Mouse (Mus musculus): ENCODE measurements around the gene Tfpi. TPM values are rescaled to one million over a fixed set of nuclear protein-coding genes. Genes with fewer than 3 reads are reported as not detected.
"Not testable (repeated sequence)": the region's sequence is repeated elsewhere in the genome, so short reads cannot be mapped to it uniquely, and the experiment has no call there.

Gene Tfpi
- 9.4 and 11.2 TPM in 2 replicates for polyA plus RNA-seq (2016; fragmentation: Nextera tagmentation; extraction: Ambion mirVana)

DNA sequence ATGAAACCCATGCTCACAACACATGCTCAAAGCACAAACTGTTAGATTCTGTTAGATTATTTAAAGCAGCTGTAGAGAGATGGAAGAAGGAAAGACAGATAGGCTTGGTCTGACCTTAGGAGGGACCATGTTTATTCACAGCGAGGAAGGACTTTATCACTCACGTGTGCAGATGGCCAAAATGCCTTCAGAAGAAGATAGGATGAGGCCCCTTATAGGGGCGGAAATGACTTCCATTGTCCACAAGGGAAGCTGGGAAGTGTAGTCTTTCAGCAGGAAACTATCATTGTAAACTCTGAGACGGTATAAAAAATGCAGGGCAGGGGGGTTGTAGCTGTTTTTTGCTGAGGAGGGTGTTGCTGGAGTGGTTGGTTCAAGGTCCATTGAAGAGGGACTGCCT is at the start of gene Tfpi:
TSS of gene Tfpi (minus strand) at position 199 of the 400 bp plus-strand sequence.
- Histone ChIP-seq H3K27me3 (ENCODE audit: poor library complexity, severe bottlenecking) (no peaks in the 10 kb centered on the region), H3K4me1 (peaks cover 30% of the 10 kb centered on the region), H3K27ac (peak within 1 kb of the TSS; percentile 45), H3K36me3 (replicated peaks) (no peaks in the 10 kb centered on the region), H3K9me3 (no peaks in the 10 kb centered on the region), H3K4me3 (peak within 1 kb of the TSS; percentile 26)
- 77% methylated on average over 4 of the region's 4 CpGs for WGBS
- no peak for DNase-seq (ENCODE audit: extremely low spot score, low spot score)

DNA sequence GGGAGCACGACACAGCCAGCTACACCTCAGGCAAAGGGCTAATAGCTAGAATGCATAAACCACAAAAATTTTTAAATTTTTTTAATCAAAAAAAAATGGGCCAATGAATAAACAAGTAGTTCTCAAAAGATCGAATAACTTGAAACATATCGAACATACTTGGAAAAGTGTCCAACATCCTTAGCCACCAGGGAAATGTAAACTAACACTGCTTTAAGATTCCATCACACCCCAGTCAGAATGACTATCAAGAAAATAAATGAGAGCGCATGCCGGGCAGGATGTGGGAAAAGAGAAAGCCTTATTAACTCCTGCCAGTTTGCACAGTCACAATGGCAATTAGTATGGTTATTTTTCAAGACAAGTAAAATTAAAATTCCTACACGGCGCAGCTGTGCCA is 49.6 kb upstream of the Tfpi start:
- no peaks in the 10 kb centered on the region for H3K27me3 ChIP-seq (ENCODE audit: poor library complexity, severe bottlenecking)
- no peaks in the 10 kb centered on the region for H3K4me1 ChIP-seq
- H3K9me3 ChIP-seq = no peaks in the 10 kb centered on the region
- no peaks in the 10 kb centered on the region for H3K36me3 ChIP-seq (replicated peaks)
- no peak overlapping the region for H3K4me3 ChIP-seq
- no peak overlapping the region for H3K27ac ChIP-seq
- DNase-seq (ENCODE audit: extremely low spot score, low spot score) = no peak
- 90% methylated on average over 7 of the region's 7 CpGs for WGBS

DNA sequence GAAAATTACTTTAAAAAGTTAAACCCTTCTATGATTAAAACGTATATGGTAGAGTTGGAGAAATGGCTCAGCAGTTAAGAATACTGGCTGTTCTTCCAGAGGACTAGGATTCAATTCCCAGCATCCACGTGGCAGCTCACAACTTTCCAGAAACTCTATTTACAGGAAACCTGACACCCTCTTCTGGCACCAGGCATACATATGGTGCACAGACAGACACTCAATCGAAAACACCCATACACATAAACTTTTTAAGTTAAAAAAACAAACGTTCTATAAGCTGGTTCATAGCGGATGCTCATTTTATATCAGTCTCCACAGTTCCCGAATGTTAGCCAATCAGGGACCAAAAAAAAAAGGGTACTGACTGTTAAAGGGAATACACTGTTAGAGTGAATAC is 49.2 kb upstream of the Tfpi start:
- no peak overlapping the region for H3K4me3 ChIP-seq
- WGBS = 78% methylated on average over 6 of the region's 6 CpGs

DNA sequence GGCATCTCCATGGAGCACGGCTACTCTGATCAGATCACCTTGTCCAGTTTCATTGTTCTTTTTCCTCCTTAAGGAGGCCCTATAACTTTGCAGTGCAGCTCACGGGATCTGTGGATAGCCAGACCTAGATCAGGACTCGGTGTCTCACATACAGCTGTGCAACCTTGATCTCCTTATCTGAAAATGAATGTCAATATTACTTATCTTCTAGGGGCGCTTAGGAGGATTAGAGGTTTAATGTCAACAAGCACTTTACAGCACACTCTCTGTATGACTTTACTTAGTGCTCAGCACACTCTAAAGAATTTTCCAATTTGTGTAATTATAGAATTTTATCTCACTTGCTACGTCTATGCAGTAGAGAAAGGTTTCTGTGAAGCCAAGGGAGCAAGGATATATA is 48.5 kb upstream of the Tfpi start:
- H3K36me3 ChIP-seq (replicated peaks) = no peaks in the 10 kb centered on the region
- H3K4me3 ChIP-seq = no peak overlapping the region
- H3K27ac ChIP-seq = no peak overlapping the region
- 84% methylated on average over 5 of the region's 5 CpGs for WGBS
- no peaks in the 10 kb centered on the region for H3K9me3 ChIP-seq
- H3K27me3 ChIP-seq (ENCODE audit: poor library complexity, severe bottlenecking) = no peaks in the 10 kb centered on the region
- H3K4me1 ChIP-seq = no peaks in the 10 kb centered on the region
- DNase-seq (ENCODE audit: extremely low spot score, low spot score) = no peak

More for the DNA sequence above, 49.2 kb upstream of the Tfpi start:
- no peaks in the 10 kb centered on the region for H3K36me3 ChIP-seq (replicated peaks)
- H3K27me3 ChIP-seq (ENCODE audit: poor library complexity, severe bottlenecking) = no peaks in the 10 kb centered on the region
- H3K9me3 ChIP-seq = no peaks in the 10 kb centered on the region
- H3K4me1 ChIP-seq = no peaks in the 10 kb centered on the region
- no peak for DNase-seq (ENCODE audit: extremely low spot score, low spot score)
- H3K27ac ChIP-seq = no peak overlapping the region

DNA sequence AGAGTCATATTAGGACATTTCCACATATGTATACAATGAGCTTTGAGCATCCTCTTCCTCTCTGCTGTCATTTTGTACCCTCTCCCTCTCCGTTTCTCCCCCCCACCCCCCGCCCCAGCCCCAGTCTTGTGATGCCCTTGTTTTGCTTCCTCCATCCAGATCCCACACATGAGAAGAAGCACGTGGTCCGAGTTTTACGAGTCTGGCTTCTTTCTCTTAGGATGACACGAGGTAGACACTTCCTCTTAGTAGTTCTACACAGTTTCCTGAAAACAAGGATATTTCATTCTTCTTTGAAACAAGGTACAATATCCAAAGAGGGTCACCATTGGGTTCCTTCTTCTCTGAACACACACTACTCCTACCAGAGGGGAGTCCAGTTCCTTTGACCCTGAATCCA is 47.4 kb upstream of the Tfpi start:
- no peak for DNase-seq (ENCODE audit: extremely low spot score, low spot score)
- WGBS = 87% methylated on average over 6 of the region's 6 CpGs
- Histone ChIP-seq H3K36me3 (replicated peaks) (no peaks in the 10 kb centered on the region), H3K27ac (no peak overlapping the region), H3K27me3 (ENCODE audit: poor library complexity, severe bottlenecking) (no peaks in the 10 kb centered on the region), H3K4me1 (0 out of 2 replicates have a peak, but pooled peaks cover 3% of the 10 kb centered on the region), H3K9me3 (no peaks in the 10 kb centered on the region), H3K4me3 (no peak overlapping the region)

DNA sequence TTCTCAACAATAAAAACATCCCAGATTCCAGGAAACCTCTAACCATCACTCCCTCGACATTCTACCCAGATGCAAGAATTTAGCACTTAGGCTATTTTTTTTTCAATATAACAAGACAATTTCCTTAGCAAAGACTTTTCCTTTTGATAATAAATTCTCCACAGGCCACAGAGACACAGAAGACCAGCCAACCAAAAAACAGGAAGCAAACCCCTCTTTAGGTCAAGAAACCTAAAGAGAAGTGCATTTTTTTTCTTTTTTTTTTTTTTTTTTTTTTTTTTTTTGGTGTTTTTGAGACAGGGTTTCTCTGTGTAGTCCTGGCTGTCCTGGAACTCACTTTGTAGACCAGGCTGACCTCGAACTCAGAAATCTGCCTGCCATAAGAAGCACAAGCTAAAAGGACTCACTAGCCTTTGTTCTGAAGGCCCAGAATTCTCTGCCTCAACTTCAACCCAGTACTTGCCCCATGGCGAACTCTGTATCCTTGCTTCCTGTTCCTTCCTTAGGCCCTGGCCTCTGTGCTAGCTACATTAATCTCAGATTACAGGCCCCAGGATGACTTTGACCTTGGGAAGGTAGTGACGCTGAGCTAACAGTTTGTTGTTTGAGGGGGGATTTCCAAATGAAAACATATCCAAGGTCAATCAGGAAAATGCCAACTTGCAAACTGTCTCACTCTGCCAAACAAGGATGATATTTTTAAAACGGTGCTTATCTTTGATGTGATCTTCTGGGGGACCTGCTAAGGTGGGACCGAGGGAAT is 46.7 kb upstream of the Tfpi start:
- H3K27me3 ChIP-seq (ENCODE audit: poor library complexity, severe bottlenecking) = no peaks in the 10 kb centered on the region
- WGBS = 83% methylated on average over 6 of the region's 6 CpGs
- no peaks in the 10 kb centered on the region for H3K9me3 ChIP-seq
- no peak overlapping the region for H3K4me3 ChIP-seq
- H3K36me3 ChIP-seq (replicated peaks) = no peaks in the 10 kb centered on the region
- 0 out of 2 replicates have a peak, but pooled peaks cover 7% of the 10 kb centered on the region for H3K4me1 ChIP-seq
- no peak for DNase-seq (ENCODE audit: extremely low spot score, low spot score)
- no peak overlapping the region for H3K27ac ChIP-seq

DNA sequence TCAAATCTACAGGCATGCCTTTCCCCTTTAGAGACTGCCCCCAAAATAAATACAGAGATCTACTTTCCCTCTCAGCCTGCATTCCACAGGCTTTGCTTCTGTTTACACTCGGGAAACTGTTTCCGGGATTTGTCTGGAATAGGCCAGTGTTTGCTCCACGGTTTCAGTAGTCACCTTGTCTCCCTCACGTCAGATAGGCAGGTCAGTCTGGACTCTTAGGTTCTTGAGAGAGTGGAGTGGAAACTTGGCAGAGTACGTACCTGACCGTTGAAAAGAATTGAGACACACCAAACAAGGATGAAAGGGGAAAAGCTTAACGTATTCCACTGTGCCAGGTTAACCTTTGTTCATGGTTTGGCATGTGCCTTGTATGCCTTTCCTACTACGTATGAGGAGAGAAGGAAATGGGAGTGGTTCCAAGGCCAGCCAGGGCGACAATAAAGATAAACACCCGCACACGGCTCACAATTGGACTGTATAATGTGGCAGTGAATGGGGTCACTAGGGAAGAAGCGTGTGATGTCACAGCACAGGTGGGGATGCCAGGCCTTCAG is 43.0 kb upstream of the Tfpi start:
- H3K36me3 ChIP-seq (replicated peaks) = no peaks in the 10 kb centered on the region
- H3K9me3 ChIP-seq = no peaks in the 10 kb centered on the region
- WGBS = 77% methylated on average over 12 of the region's 12 CpGs
- H3K4me3 ChIP-seq = no peak overlapping the region
- H3K4me1 ChIP-seq = 0 out of 2 replicates have a peak, but pooled peaks cover 7% of the 10 kb centered on the region
- DNase-seq (ENCODE audit: extremely low spot score, low spot score) = no peak
- H3K27ac ChIP-seq = 0 out of 2 replicates have a peak overlapping the region, but pooled peaks have one; percentile 21
- no peaks in the 10 kb centered on the region for H3K27me3 ChIP-seq (ENCODE audit: poor library complexity, severe bottlenecking)

DNA sequence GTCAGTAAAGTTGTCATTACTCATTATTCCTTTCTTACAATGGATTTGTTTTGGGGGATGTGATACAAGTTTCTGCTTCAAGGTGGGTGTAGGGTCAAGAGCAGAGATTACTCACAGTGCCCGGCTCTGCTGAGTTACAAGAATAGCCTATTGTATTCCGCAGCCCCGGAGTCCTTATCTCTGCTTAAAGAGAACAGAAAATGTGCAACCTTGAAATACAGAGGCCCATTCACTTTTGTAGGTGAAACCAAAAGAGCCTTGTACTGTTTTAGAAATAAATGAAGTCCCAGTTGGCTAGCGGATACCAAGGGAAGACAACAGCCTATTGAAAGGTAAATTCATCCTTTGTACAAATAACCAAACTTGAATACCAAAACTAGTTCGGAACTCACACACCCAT is 42.2 kb upstream of the Tfpi start:
- Histone ChIP-seq H3K27ac (no peak overlapping the region), H3K27me3 (ENCODE audit: poor library complexity, severe bottlenecking) (no peaks in the 10 kb centered on the region), H3K36me3 (replicated peaks) (no peaks in the 10 kb centered on the region), H3K4me1 (0 out of 2 replicates have a peak, but pooled peaks cover 7% of the 10 kb centered on the region), H3K9me3 (no peaks in the 10 kb centered on the region), H3K4me3 (no peak overlapping the region)
- no peak for DNase-seq (ENCODE audit: extremely low spot score, low spot score)
- WGBS = 57% methylated on average over 5 of the region's 5 CpGs

DNA sequence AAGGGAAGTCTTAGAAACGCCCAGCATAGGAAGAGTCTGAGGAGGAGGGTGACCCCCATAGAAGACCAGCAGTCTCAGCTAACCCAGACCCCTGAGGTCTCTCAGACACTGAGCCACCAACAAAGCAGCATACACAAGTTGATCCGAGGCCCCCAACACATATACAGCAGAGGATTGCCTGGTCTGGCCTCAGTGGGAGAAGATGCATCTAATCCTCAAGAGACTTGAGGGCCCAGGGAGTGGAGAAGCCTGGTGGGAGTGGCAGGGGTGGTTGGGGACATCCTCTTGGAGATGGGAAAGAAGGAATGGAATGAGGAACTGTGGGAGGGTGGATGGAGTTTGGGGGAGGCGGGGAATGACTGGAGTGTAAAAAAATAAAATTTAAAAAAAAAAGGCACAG is 36.7 kb upstream of the Tfpi start:
- Histone ChIP-seq H3K4me3 (no peak overlapping the region), H3K27me3 (ENCODE audit: poor library complexity, severe bottlenecking) (no peaks in the 10 kb centered on the region), H3K27ac (no peak overlapping the region), H3K4me1 (no peaks in the 10 kb centered on the region), H3K36me3 (replicated peaks) (peaks cover 11% of the 10 kb centered on the region), H3K9me3 (no peaks in the 10 kb centered on the region)
- no peak for DNase-seq (ENCODE audit: extremely low spot score, low spot score)
- 89% methylated on average over 3 of the region's 3 CpGs for WGBS

DNA sequence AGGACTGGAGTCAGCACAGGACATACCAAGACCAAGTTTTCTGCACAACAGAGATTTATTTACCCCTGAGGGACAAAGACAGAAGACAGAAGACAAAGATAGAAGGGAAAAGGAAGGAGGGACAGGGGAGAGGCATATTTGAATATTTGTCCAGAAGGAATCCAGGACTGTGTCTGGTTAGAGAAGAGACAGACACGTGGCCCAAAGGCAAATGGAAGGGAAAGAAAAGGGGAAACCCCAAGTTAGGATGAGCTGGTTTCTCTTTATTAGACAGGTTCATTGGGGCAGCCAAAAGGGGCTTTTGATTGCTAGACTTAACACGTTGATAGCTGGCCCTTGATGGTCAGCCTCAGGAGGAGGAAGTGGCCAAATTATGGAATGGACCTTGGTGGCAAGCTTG is 34.9 kb upstream of the Tfpi start:
- H3K9me3 ChIP-seq = no peaks in the 10 kb centered on the region
- 75% methylated on average over 2 of the region's 2 CpGs for WGBS
- no peaks in the 10 kb centered on the region for H3K4me1 ChIP-seq
- no peaks in the 10 kb centered on the region for H3K27me3 ChIP-seq (ENCODE audit: poor library complexity, severe bottlenecking)
- peaks cover 11% of the 10 kb centered on the region for H3K36me3 ChIP-seq (replicated peaks)
- no peak for DNase-seq (ENCODE audit: extremely low spot score, low spot score)
- no peak overlapping the region for H3K27ac ChIP-seq
- no peak overlapping the region for H3K4me3 ChIP-seq

DNA sequence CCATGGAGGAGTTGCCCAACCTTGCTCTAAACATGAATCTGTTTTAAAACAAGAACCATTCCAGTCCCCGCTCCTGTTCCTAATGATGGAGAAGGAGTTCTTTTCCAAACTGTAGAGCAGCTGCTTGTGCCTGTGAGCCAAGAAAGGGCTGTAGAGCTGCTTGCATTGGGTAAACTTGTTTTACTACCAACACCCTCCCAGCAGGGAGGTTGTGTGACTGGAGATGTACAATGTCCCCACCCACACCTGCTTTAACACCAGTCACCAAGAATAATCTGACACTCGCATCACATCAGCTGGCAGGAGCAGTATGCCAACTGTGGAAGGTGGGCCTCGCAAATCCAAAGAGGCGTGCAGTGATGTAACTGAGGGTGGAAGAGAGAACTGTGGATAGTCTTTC is 34.5 kb upstream of the Tfpi start:
- no peak for DNase-seq (ENCODE audit: extremely low spot score, low spot score)
- H3K9me3 ChIP-seq = no peaks in the 10 kb centered on the region
- no peaks in the 10 kb centered on the region for H3K4me1 ChIP-seq
- 96% methylated on average over 4 of the region's 4 CpGs for WGBS
- H3K27me3 ChIP-seq (ENCODE audit: poor library complexity, severe bottlenecking) = no peaks in the 10 kb centered on the region
- H3K4me3 ChIP-seq = no peak overlapping the region
- H3K27ac ChIP-seq = no peak overlapping the region
- H3K36me3 ChIP-seq (replicated peaks) = peaks cover 11% of the 10 kb centered on the region

DNA sequence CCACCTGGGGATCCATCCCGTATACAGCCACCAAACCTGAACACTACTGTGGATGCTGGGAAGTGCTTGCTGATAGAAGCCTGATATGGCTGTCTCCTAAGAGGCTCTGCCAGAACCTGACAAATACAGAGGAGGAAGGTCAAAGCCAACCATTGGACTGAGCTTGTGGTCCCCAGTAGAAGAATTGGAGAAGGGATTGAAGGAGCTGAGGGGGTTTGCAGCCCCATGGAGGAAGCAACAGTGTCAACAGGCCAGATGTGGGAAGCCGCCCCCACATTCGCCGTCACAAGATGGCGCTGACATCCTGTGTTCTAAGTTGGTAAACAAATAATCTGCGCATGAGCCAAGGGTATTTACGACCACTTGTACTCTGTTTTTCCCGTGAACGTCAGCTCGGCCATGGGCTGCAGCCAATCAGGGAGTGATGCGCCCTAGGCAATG is 28.4 kb upstream of the Tfpi start:
- peak; percentile 31 for DNase-seq (ENCODE audit: extremely low spot score, low spot score)
- not testable (repeated sequence) for H3K4me1 ChIP-seq; H3K27me3 ChIP-seq (ENCODE audit: poor library complexity, severe bottlenecking); H3K9me3 ChIP-seq; H3K36me3 ChIP-seq (replicated peaks)
- Histone ChIP-seq H3K27ac (peak overlapping the region; percentile 69), H3K4me3 (peak overlapping the region; percentile 37)
- WGBS = 61% methylated on average over 7 of the region's 11 CpGs

DNA sequence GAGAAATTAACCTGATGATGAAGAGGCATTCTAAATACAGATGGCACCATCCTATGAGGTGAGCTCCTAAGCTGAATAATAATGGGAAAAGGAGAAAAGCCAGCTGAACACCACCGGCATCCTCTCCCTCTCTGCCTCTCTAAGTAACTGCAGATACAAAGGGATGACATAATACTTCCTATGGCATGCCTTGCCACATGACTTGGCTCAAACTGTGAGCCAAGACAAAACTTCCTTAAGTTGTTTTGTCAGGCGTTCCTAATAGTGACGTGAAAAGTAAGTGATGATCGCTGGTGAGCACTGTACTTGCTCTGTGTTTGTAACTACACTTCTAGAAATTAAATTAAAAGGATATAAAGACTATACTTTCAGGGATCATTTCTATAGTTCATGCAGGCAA is 27.7 kb upstream of the Tfpi start:
- H3K4me3 ChIP-seq = no peak overlapping the region
- no peak overlapping the region for H3K27ac ChIP-seq
- H3K4me1 ChIP-seq = peaks cover 3% of the 10 kb centered on the region; the same call in 1 of the 2 replicates
- no peak for DNase-seq (ENCODE audit: extremely low spot score, low spot score)
- no peaks in the 10 kb centered on the region for H3K9me3 ChIP-seq
- no peaks in the 10 kb centered on the region for H3K27me3 ChIP-seq (ENCODE audit: poor library complexity, severe bottlenecking)
- WGBS = 87% methylated on average over 4 of the region's 4 CpGs
- H3K36me3 ChIP-seq (replicated peaks) = no peaks in the 10 kb centered on the region

Measured in forebrain, embryonic 10.5 days (tissue).